ENCODE assay signal across 8 mouse cellular contexts in the genomic region with DNA sequence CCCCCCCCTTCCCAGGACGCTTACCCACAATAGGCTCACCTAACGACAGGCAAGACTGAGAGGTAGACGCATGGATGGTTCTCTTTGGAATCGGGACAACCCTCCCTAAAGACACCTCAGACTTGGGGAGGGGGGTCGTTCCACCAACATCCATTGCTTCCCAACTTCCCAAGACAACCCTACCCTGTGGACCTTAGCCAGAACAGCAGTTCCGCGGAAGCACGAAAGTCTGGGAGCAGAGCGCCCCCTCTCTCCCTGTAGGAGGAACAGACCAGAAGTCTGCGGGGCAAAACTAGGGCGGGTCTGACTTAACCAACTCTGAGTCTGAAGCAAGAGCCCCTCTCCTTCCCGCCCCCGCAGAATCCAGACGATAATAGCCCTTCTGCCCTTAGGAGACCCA. TPM values are rescaled to one million over a fixed set of nuclear protein-coding genes. Genes with fewer than 3 reads are reported as not detected.
DNase-seq lines count a peak whose midpoint lies in the region; ATAC-seq and TF ChIP-seq lines count a peak whose summit lies in the region.

No protein-coding gene starts in this region.

- H3K9me3 ChIP-seq in heart, embryonic 10.5 days = no peaks in the 10 kb centered on the region
- H3K9me3 ChIP-seq in hindbrain, embryonic 11.5 days (ENCODE audit: control insufficient read depth, low read length) = no peaks in the 10 kb centered on the region
- no peaks in the 10 kb centered on the region for H3K9me3 ChIP-seq in liver, embryonic 14.5 days (ENCODE audit: control insufficient read depth, low read length)

- ATAC-seq in common myeloid progenitor, adult 5-6 weeks (replicated peaks; ENCODE audit: low read depth, poor library complexity, severe bottlenecking) = peak; percentile 20; the same call in 1 of the 2 replicates
- ATAC-seq in hindbrain, embryonic 11.5 days (ENCODE audit: low FRiP score) = 0 out of 2 replicates have a peak, but pooled peaks have one; percentile 17
- no peak for ATAC-seq in liver, embryonic 14.5 days (ENCODE audit: insufficient read depth)

- H3K4me2 ChIP-seq in hindbrain, embryonic 11.5 days (replicated peaks; ENCODE audit: low read depth, low read length) = no peak overlapping the region
- no peak overlapping the region for H3K4me2 ChIP-seq in liver, embryonic 14.5 days (ENCODE audit: low read depth)

- no peak overlapping the region for H3K4me3 ChIP-seq in heart, embryonic 10.5 days
- H3K4me3 ChIP-seq in hindbrain, embryonic 11.5 days (ENCODE audit: low read depth, low read length) = no peak overlapping the region
- H3K4me3 ChIP-seq in liver, embryonic 14.5 days (ENCODE audit: insufficient read depth in 1 of 2, low read depth in 2 of 2, low read length in 2 of 2) = no peak overlapping the region

- DNase-seq in heart, adult 11 months = peak; percentile 94
- DNase-seq in heart, embryonic 10.5 days (ENCODE audit: low spot score) = no peak
- DNase-seq in ES-CJ7 (ENCODE audit: low read depth, low spot score) = peak; percentile 96
- peak; percentile 69 for DNase-seq in hindbrain, embryonic 11.5 days (ENCODE audit: low spot score)
- DNase-seq in liver, embryonic 14.5 days (ENCODE audit: low read depth in 3 of 3, low spot score in 3 of 3) = no peak
- DNase-seq in right cerebral cortex, adult 2 months (ENCODE audit: low spot score in 2 of 2) = peak; percentile 44 to 57
- DNase-seq in thymus, postnatal 0 days (ENCODE audit: low spot score) = no peak

- peaks cover 44% of the 10 kb centered on the region for H3K4me1 ChIP-seq in heart, embryonic 10.5 days
- H3K4me1 ChIP-seq in hindbrain, embryonic 11.5 days (replicated peaks; ENCODE audit: control insufficient read depth, insufficient read depth, low read length) = peaks cover 11% of the 10 kb centered on the region
- H3K4me1 ChIP-seq in liver, embryonic 14.5 days (replicated peaks; ENCODE audit: control insufficient read depth in 2 of 2, insufficient read depth in 2 of 2, low read length in 1 of 2) = no peaks in the 10 kb centered on the region

- TF ChIP-seq CTCF in liver, embryonic 14.5 days (IDR thresholded peaks at IDR 0.05; ENCODE audit: low read depth) = peak; percentile 52

- H3K27ac ChIP-seq in heart, embryonic 10.5 days = no peak overlapping the region
- H3K27ac ChIP-seq in hindbrain, embryonic 11.5 days (ENCODE audit: low read depth, low read length) = no peak overlapping the region
- no peak overlapping the region for H3K27ac ChIP-seq in liver, embryonic 14.5 days

- H3K9ac ChIP-seq in hindbrain, embryonic 11.5 days (ENCODE audit: low read depth, low read length) = no peak overlapping the region
- no peak overlapping the region for H3K9ac ChIP-seq in liver, embryonic 14.5 days (replicated peaks)

- no peaks in the 10 kb centered on the region for H3K36me3 ChIP-seq in heart, embryonic 10.5 days
- no peaks in the 10 kb centered on the region for H3K36me3 ChIP-seq in hindbrain, embryonic 11.5 days (ENCODE audit: control insufficient read depth, insufficient read depth, low read length)
- no peaks in the 10 kb centered on the region for H3K36me3 ChIP-seq in liver, embryonic 14.5 days (replicated peaks; ENCODE audit: control insufficient read depth, insufficient read depth, low read depth)

- peaks cover 78% of the 10 kb centered on the region for H3K27me3 ChIP-seq in heart, embryonic 10.5 days (ENCODE audit: insufficient read depth, poor library complexity, severe bottlenecking)
- peaks cover 49% of the 10 kb centered on the region for H3K27me3 ChIP-seq in hindbrain, embryonic 11.5 days (ENCODE audit: control insufficient read depth, insufficient read depth, low read length)
- peaks cover 55% of the 10 kb centered on the region for H3K27me3 ChIP-seq in liver, embryonic 14.5 days (ENCODE audit: control insufficient read depth, insufficient read depth, low read length)

- no peak for TF ChIP-seq EP300 in liver, embryonic 14.5 days (IDR thresholded peaks at IDR 0.05; ENCODE audit: low read depth)

- 5% methylated on average over 14 of the region's 14 CpGs for WGBS in heart, embryonic 10.5 days
- 9% methylated on average over 14 of the region's 14 CpGs for WGBS in hindbrain, embryonic 11.5 days
- 6% methylated on average over 13 of the region's 14 CpGs for WGBS in liver, embryonic 14.5 days (ENCODE audit: insufficient replicate concordance)

RNA-seq across cellular contexts. Expression of gene Inhbb, which starts 1.5 kb away (rescaled TPM):
- polyA plus RNA-seq in heart, embryonic 10.5 days (2016; fragmentation: Nextera tagmentation; extraction: Ambion mirVana) = 0.08 and 0.12 TPM in 2 replicates
- total RNA-seq in common myeloid progenitor, adult 5-6 weeks (2017) = not detected in 2 replicates
- 0.32 and 1.0 TPM in 2 replicates for polyA plus RNA-seq in hindbrain, embryonic 11.5 days (2014; fragmentation: Nextera tagmentation; extraction: Ambion mirVana)
- polyA plus RNA-seq in liver, embryonic 14.5 days (2012; rRNA removed) = 0.08 and 0.09 TPM in 2 replicates
- polyA plus RNA-seq in liver, embryonic 14.5 days (2014; fragmentation: Nextera tagmentation; extraction: Ambion mirVana) = 0.03 TPM in 2 replicates
- polyA plus RNA-seq in thymus, postnatal 0 days (2015; fragmentation: Nextera tagmentation; extraction: Ambion mirVana) = 0.56 and 0.93 TPM in 2 replicates

Comparison
In these comparisons a context has a peak if more than half of its experiments do, and no peak if none do; other contexts are left out.
1. DNase-seq: peak in heart, adult 11 months (single experiment), ES-CJ7 (single experiment), hindbrain, embryonic 11.5 days (single experiment) and right cerebral cortex, adult 2 months (2 of 2); none in heart, embryonic 10.5 days (single experiment), liver, embryonic 14.5 days (0 of 3) and thymus, postnatal 0 days (single experiment).